Mouse (Mus musculus) erythroblast, adult 5-6 weeks (primary cell): ENCODE results near the gene Zfp385a. TPM values are rescaled to one million over a fixed set of nuclear protein-coding genes. Genes with fewer than 3 reads are reported as not detected.

Experiments used
- ATAC-seq: replicated peaks from 2 replicates; pipeline ENCODE4 v1.8.0; 2016; ENCODE audit warnings: moderate number of reproducible peaks, mild to moderate bottlenecking, moderate TSS enrichment, inconsistent platforms; ENCODE audit not compliant: poor library complexity, low FRiP score, severe bottlenecking
- total RNA-seq, 2 experiments: library from RNA; stranded (forward) in 1 of 2; stranded (reverse) in 1 of 2; fragments of 150-400 nt in 1 of 2; fragments of 200-764, 138-1000 nt in 1 of 2; gene quantifications; 2 replicates each; pipeline versions ENCODE4 v1.2.3 to v1.2.4; 2015 to 2017; ENCODE audit warnings: low replicate concordance in 2 of 2

The Zfp385a gene
- 2.9 and 5.6 TPM in 2 replicates for total RNA-seq (2015; ENCODE audit: low replicate concordance)
- total RNA-seq (2017; ENCODE audit: low replicate concordance): 0.68 and 0.84 TPM in 2 replicates

DNA sequence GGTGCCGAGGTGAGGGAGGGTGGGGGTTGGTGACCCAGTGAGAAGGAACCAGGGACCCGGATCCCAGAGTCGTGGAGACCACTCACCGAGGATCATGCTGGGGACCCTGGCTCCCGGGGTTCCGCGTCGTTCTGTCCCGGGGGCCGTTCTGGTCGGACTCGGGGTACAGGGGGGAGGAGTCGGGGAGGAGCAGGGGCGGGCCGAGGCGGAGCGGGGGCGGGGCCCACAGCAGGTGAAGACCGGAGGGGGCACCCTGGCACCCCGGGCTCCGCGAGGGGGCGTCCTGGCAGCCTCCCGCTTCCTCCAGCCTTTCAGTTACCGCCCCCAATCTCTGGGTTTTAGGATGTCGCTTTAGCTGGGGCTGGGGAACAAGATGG, at the start of gene Zfp385a:
Gene Zfp385a, minus strand, starts transcription at position 133 of the 377 bp plus-strand sequence.
- ATAC-seq: 0 out of 2 replicates have a peak, but pooled peaks have one; percentile 31

GRCm38 (mm10) chr15:103388556-103389145, 48.8 kb upstream of the Zfp385a start:
- ATAC-seq: no peak

DNA sequence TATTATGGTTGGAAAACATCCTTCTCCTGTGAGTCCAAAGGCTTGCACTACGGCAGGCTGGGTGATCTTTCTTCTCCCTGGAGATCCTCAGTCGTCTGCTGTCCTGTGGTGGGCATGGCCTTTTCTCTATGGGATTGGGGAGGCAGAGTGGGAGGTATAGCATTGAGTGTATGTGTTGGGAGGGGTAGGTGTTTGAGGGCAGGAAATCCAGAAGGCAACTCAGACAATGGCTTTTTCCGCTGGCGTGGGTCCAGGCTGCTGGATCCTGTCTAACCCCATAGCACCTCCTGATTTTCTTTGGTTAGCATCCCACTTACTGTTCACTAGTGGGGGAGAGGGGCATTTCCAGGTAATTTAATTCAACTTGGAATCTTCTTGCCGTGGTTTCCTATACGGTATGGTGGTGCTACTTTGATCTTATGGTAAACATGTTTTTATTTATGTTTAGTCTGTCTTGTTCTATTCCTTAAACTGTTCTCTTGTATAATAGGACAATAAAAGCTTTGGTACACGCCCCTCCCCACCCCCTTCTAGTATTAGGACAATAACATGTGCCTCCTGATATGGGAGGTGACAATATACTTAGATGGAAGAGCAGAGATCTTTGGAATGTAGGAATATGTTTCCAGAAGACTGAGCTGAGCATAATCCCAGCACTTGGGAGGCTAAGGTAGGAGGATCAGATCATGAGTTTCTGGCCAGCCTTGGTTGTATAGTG, 44.0 kb upstream of the Zfp385a start:
- ATAC-seq: no peak

DNA sequence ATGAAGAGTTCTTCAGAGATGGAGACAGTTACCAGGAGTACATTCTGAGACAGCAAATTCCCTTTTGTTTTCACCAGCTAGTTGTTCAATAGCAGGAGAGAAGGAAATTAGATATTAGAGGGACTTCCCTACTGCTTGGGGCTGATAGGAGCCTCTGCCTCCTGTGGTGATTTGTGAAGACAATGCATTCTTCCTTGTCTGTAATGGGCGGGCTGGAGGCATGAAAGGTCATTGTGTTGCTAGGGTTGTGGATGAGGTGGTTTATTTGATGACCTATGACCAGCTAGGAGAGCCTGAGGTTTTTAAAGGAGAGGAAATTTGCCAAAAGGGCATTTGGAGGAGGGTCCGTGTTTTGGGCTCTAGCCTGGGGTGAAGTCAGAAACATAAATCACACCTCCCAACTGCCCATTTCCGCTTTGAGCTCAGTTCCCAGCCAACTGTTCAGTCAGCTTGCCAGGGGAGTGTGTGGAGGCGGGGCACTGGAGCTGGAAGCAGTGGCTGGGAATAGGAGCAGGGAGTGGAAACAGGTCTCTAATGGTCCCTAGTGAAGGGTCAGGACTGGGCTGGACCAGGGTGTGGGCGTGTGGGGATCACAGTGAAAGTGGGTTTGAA, 43.0 kb upstream of the Zfp385a start:
- no peak for ATAC-seq

- no peak for ATAC-seq
Observed at GRCm38 (mm10) chr15:103382075-103382474, 42.2 kb upstream of the Zfp385a start.

DNA sequence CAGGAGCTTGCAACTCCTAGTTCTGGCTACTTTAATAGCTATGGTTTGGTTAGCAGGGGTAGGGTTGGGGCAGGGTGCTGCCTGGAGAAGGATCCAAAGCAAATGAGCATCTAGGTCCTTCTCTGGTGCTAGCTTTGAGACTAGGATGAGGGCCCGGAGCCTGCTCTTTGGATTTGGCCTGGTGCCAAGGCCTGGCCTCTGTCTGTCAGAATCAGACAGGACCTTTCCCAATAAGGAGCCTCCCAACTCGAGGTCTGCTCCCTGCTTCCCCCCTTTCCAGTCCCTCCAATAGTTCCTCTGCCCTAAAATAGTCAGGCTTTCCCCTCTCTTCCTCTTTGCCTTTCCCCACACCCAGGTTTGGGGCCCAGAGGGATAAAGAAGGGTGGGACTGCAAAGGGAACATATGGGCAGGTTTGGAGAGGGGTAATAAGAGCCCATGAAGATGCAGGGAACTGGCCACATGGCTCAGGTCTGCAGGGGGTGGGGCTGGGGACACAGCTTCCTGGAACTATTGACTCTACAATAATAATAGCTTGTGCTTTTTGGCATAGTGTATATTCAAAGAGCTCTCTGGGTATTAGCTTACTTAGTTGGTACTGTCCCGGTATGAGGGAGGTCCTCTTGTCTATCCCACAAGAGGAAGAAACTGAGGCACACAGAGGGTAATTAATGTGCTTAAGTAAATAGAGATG, 38.9 kb upstream of the Zfp385a start:
- ATAC-seq: no peak

- no peak for ATAC-seq
Observed at GRCm38 (mm10) chr15:103377752-103378664, 38.1 kb upstream of the Zfp385a start.

DNA sequence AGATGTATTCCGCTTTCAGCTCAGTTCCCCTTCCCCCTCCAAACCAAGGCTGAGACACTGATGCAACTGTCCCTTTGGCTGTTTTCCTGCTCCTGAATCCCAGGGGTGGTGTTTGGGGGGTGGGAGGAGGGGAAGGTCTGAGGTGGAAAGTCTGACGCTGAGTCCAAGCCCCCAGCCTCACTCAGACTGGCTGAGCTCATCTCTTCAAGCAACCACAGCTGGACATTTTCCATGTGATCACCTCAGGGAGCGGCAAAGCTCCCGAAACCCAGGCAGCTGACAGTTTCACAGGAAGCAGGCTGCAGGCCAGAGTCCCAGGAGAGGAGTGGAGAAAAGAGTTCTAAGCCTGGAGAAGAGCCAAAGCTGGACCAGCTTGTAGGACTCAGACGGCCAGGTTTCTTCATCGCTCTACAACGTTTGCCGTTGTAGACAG, 37.0 kb upstream of the Zfp385a start:
- ATAC-seq: no peak

DNA sequence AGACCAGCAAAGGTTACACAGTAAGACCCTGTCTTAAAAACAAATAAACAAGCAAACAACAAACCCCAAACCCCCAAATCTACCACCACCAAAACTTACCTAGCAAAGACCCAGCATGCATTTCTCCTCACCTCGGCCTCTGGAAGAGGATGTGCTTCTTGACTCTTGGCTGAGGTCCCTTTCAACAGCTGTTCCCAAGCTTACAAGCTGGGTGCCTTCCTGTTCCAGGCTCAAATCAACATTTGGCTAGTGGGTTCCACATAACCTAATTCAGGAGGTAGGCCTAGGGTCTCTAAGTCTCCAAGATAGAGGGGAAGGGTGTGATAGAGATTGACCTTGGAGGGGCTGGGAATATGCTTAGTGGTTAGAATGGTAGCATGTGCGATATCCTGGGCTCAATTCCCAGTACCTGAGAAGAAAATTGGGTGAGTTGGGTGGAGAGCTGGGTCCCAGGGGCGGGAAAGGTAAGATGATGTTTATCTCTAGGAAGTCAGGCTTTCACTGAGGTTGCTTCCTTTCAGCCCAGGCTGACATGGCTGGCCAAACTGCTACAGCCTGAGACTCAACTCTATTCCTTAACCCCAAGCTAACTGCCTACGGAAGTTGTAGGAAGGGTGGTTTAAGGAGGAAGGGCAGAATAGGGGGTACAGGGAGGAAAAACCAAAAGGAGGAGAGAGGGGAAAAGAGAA, 35.4 kb upstream of the Zfp385a start:
- no peak for ATAC-seq

DNA sequence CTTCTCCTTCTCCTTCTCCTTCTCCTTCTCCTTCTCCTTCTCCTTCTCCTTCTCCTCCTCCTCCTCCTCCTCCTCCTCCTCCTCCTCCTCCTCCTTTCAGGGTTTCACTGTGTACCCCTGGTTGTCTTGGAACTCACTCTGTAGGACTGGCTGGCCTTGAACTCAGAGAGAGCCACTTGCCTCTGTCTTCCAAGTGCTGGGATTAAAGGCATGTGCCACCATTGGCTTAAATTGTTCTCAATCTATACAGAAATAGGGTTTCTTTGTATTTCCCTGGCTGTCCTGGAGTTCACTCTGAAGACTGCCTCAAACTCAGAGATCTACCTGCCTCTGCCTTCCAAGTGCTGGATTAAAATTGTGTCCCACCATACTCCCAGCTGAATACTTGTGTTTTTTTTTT, 32.6 kb upstream of the Zfp385a start:
- ATAC-seq: no peak

- no peak for ATAC-seq
Observed at GRCm38 (mm10) chr15:103371741-103372140, 31.8 kb upstream of the Zfp385a start.

GRCm38 (mm10) chr15:103371208-103371607, 31.3 kb upstream of the Zfp385a start:
- ATAC-seq: no peak

DNA sequence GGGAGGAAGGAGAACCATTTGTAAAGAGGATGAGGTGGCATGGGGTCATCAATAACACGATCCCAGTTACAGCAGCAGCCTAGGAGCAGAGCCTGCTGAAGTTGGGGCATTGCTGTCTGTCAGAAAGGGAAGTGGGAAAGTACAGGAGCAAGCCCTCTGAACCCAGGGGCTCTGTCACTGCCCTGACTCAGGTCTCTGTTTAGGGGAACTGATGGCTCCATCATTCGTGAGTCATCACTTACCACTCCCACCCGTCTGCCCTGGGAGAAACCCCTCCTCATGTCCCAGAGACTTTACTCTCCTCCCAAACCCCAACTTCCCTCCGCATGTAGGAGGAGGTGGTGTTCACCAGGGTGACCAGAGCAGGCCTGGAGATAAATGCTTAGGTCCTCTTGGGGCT, 30.6 kb upstream of the Zfp385a start:
- ATAC-seq: no peak

DNA sequence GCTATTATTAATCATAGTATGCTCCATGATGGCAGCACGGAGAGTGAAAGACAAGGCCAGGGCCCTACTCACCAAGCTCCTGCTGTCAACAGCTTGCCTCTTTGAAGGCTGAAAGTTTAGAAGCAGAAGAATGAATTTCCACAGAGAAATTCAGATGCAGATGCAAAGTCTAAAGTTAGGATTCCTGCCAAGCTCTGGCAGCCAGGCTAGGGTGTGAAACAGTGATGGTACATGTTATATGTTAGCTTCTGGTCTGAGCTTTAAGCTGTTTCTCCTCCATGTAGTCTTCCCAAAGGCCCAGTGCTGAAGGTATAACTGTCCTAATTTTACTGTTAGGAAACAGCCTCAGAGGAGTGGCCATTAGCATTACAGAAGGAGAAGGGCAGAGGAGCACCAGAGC, 29.2 kb upstream of the Zfp385a start:
- no peak for ATAC-seq

DNA sequence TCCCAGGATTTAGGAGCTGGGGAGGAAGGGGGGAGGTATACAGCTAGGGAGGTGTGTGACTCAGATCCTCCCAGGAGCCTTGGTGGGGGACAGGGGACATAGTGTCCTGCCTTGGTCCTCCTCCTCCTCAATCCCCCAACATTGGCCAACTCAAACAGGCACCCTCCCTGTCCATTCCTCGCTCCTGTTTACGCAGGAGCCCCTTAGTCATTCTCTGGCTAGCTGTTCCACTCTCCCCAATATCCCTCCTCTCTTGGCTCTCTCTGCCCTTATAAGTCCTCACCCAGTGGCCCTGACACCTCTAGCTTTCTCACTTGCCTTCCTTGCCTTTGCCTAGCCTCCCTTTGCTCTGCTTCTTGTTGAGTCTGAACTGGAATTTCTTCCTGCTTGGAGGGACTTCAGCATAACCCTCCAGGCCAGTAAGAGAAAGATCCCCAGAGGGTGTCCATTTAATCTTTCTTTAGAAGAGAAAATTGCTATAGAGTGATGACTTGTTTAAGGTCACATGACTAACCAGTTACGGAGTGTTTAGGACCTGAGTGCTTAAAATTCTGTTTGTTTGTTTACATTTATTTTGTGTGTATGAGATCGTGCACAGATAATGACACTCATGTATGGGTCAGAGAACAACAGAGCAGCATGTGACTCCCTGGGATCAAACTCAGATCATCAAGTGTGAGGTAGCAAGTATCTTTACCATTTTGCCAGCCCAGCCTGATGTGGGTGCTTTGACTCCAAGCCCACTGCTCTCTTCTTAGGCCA, 28.5 kb upstream of the Zfp385a start:
- no peak for ATAC-seq

DNA sequence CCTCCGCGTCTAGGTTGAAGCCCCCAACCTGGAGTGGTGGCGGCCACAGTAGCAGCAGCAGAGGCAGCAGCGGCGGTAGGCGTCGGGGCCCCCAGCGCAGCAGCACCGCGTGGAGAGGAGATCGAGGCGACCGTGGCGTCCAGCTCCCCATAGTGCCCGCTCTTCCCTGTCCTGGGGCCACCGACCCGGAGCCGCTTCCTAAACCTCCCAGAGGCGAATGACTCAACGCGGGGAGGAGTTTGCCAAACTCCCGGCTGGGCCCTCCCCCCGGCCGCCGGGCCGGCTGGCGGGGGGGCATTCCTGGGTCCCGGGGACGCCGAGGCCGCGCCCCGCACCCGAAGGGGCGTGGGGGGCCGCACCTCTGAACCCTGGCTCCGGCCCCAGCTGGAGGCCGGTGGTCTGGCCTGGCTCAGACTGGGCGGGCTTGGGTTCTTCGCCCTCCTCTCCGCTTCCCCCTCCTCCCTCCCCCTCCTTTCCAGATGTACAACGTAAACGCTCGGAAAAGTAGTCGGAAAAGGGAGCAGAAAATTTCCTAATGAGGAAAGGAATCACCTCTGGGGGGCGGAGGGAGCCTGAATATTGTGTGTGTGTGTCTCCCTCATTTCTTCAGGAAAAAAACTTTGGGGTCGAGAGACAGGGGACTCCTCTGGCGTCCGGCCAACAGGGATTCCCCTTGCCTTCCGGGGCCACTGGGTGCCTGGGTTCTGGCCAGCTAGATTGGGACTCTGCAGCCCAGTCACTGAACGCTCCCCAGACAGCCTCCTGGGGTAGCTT, 26.7 kb upstream of the Zfp385a start, which contains the start of gene Itga5:
Gene Itga5, minus strand, starts transcription at position 388 of the 774 bp plus-strand sequence.
- no peak for ATAC-seq
